Mouse (Mus musculus) liver, embryonic 14.5 days (tissue): ENCODE data around the gene Serpina1b.

Experiments
- CTCF ChIP-seq: IDR thresholded peaks from 2 replicates; pipeline ENCODE4 v1.5.1; 2016; ENCODE audit warnings: antibody characterized with exemption, low read depth, control low read depth
- EP300 ChIP-seq: IDR thresholded peaks from 2 replicates; pipeline ENCODE4 v1.6.1; 2016; ENCODE audit warnings: antibody characterized with exemption, low read depth

DNA sequence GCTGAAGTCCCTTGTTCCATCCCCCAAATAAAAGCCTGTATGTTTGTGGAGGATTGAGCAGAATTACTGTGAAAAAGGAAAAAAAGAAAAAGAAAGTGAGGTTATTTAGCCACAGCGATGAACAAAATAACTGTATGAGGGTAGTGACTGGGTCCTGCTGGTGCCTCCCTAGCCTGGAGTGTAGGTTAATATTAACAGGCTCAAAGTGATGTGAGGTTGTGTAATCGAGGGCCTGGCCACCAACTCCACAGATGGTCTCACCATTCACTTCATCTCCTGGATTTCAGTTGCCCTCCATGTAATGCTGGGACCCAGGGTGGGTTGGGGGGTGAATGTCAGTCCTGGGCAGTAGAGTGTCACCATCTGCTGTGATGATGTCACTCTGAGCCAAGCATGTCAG lies 148.4 kb downstream of the Serpina1b start:
- no peak for TF ChIP-seq CTCF
- TF ChIP-seq EP300, result no peak
